Mouse (Mus musculus): Measurements from ENCODE around the gene Txnrd3.

DNA sequence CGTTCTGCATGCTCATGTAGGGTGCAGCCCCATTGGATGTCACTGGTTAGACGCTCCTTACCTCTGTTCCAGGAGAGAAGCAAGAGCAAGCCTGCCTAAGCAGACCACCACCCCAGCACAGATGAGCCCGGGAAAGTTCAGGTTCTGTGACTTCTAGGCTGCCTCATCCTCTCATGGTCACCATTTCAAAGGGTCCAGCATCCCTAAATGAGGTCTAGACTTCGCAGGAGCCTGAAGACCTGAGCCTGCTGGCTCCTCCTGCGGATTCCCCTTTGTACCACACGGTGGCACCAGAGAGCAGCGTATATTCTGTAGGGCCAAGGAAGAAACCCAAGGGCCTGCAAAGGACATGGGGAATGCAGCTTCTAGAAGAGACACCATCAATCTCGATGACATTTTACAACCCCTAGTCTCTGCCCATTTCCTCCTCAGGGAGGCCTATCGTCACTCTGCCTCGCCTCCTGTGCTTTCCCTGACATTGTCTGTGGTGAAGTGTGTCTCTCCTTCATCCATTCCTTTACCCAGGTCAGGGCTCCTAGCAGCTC is 35.6 kb downstream of the Txnrd3 start:
- TF ChIP-seq CTCF (IDR thresholded peaks at IDR 0.05; ENCODE audit: low read depth, low read length) (peak; percentile 88), GATA1 (IDR thresholded peaks at IDR 0.05; ENCODE audit: borderline replicate concordance, low read length) (no peak), TAL1 (conservative IDR thresholded peaks at IDR 0.05; ENCODE audit: low read depth, low read length) (no peak), POLR2AphosphoS5 (IDR thresholded peaks at IDR 0.05; ENCODE audit: insufficient replicate concordance, low read depth, low read length) (no peak), GATA2 (IDR thresholded peaks at IDR 0.05; ENCODE audit: borderline replicate concordance, low read depth, low read length) (no peak)
